Comparison of ENCODE assay signal across 12 mouse cellular contexts in the genomic region with DNA sequence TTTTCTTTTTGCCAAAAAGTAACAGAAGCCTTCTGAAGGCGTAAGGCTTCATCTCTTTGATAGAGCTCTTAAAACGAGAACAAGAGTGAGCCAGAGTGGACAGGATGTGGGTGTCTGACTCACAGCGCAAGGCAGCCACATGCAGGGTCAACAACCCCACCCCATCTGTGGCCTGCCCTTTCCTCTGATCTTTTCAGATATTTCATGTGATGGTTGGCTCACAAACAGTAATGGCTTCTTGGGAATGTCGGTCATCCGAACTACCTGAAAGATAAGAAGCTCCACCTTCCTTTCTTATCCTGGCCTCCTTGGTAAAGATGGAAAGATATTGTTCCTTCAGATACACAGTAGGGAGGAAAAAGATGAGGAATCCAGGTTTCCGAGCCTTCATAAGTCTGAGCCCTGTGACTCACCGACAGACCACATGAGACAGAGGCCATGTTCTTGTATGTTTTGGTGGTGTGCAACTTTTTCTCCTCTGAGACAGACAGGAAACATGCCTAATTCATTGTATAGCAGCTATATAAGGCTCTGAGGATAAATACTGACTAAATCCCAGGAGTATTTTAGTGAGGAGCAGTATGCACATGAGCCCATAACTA.
DNase-seq lines count a peak whose midpoint lies in the region; ATAC-seq and TF ChIP-seq lines count a peak whose summit lies in the region.
"Had no signal": no experiment of that assay in that cellular context is flagged by ENCODE, and none has a peak within 500 bp of the region (broad histone marks: within the 10 kb centered on the region; RNA-seq: fewer than 3 reads in every experiment).

No protein-coding gene starts in this region.

- H3K4me3 ChIP-seq in kidney, embryonic 15.5 days (replicated peaks): no peak overlapping the region
- no peak overlapping the region for H3K4me3 ChIP-seq in bone marrow macrophage, adult 2 months (ENCODE audit: insufficient read depth, low read length)
- H3K4me3 ChIP-seq in hindbrain, embryonic 14.5 days (replicated peaks; ENCODE audit: low read length): no peak overlapping the region
- H3K4me3 ChIP-seq: layer of hippocampus, adult 2 months had no signal

- no peak for ATAC-seq in kidney, embryonic 15.5 days (replicated peaks; ENCODE audit: low FRiP score)
- ATAC-seq in monocyte, adult 5-6 weeks (replicated peaks; ENCODE audit: insufficient number of reproducible peaks, low FRiP score, low TSS enrichment, poor library complexity, severe bottlenecking): peak; percentile 95
- ATAC-seq in hindbrain, embryonic 14.5 days (ENCODE audit: low FRiP score): no peak
- ATAC-seq: intestine, embryonic 16.5 days had no signal

- TF ChIP-seq POLR2A in bone marrow macrophage, adult 2 months (IDR thresholded peaks at IDR 0.05; ENCODE audit: borderline replicate concordance, low read depth, low read length): no peak

- H3K4me1 ChIP-seq in kidney, embryonic 15.5 days: no peaks in the 10 kb centered on the region
- peaks cover 27% of the 10 kb centered on the region for H3K4me1 ChIP-seq in bone marrow macrophage, adult 2 months (ENCODE audit: control insufficient read depth, insufficient read depth, low read length)
- H3K4me1 ChIP-seq in hindbrain, embryonic 14.5 days (replicated peaks; ENCODE audit: control insufficient read depth, insufficient read depth, low read length): no peaks in the 10 kb centered on the region

- peak; percentile 11 for DNase-seq in kidney, postnatal 10 days
- peak; percentile 5 to 21 for DNase-seq in B cell, adult 2 months
- DNase-seq in frontal cortex, postnatal 36 days (ENCODE audit: low spot score in 2 of 2): no peak
- DNase-seq in thymus, postnatal 36 days: no peak
- no peak for DNase-seq in hindbrain, embryonic 14.5 days (ENCODE audit: low spot score)
- DNase-seq: cerebellum, adult 2 months; lung, postnatal 4 days had no signal

- WGBS in kidney, embryonic 15.5 days: 75% methylated on average over 7 of the region's 7 CpGs
- 91% methylated on average over 7 of the region's 7 CpGs for WGBS in hindbrain, embryonic 14.5 days

- no peaks in the 10 kb centered on the region for H3K27me3 ChIP-seq in kidney, embryonic 15.5 days
- H3K27me3 ChIP-seq in hindbrain, embryonic 14.5 days (ENCODE audit: control insufficient read depth, insufficient read depth, low read length): no peaks in the 10 kb centered on the region

- H3K9ac ChIP-seq in kidney, embryonic 15.5 days: no peak overlapping the region
- no peak overlapping the region for H3K9ac ChIP-seq in hindbrain, embryonic 14.5 days

- H3K4me2 ChIP-seq in kidney, embryonic 15.5 days: no peak overlapping the region
- no peak overlapping the region for H3K4me2 ChIP-seq in hindbrain, embryonic 14.5 days (replicated peaks)

- H3K9me3 ChIP-seq in kidney, embryonic 15.5 days (replicated peaks): no peaks in the 10 kb centered on the region
- H3K9me3 ChIP-seq in hindbrain, embryonic 14.5 days (ENCODE audit: control insufficient read depth, low read length): no peaks in the 10 kb centered on the region

- no peaks in the 10 kb centered on the region for H3K36me3 ChIP-seq in kidney, embryonic 15.5 days
- no peaks in the 10 kb centered on the region for H3K36me3 ChIP-seq in hindbrain, embryonic 14.5 days (replicated peaks; ENCODE audit: control insufficient read depth, insufficient read depth)

- no peak overlapping the region for H3K27ac ChIP-seq in kidney, embryonic 15.5 days
- H3K27ac ChIP-seq in bone marrow macrophage, adult 2 months (ENCODE audit: insufficient read depth, low read depth, low read length): peak overlapping the region; percentile 65
- no peak overlapping the region for H3K27ac ChIP-seq in hindbrain, embryonic 14.5 days
- H3K27ac ChIP-seq: layer of hippocampus, adult 2 months had no signal

- TF ChIP-seq CTCF in bone marrow macrophage, adult 2 months (IDR thresholded peaks at IDR 0.05; ENCODE audit: low read depth, low read length): no peak

Comparison
In these comparisons a context has a peak if more than half of its experiments do, and no peak if none do; other contexts are left out.
1. DNase-seq: peak in kidney, postnatal 10 days (single experiment) and B cell, adult 2 months (2 of 2); none in frontal cortex, postnatal 36 days (0 of 2), thymus, postnatal 36 days (0 of 2) and hindbrain, embryonic 14.5 days (single experiment).